Mouse (Mus musculus) cerebellum, adult 2 months (tissue): ENCODE measurements around the gene Copb1. TPM values are rescaled to one million over a fixed set of nuclear protein-coding genes. Genes with fewer than 3 reads are reported as not detected.

Source experiments
- DNase-seq, 2 experiments: peaks; one replicate each; pipeline ENCODE4 v3.0.0; 2021
- H3K27ac ChIP-seq: fragments of 200-500 bp; 2 replicates; pipeline ENCODE4 v1.5.1; 2012; ENCODE audit warnings: low read length, control low read depth, inconsistent platforms; ENCODE audit not compliant: insufficient read depth
- H3K27me3 ChIP-seq: fragments of 200-500 bp; 2 replicates; pipeline ENCODE4 v1.6.1; 2012; ENCODE audit warnings: inconsistent platforms, mild to moderate bottlenecking, low read length, moderate library complexity; ENCODE audit not compliant: control insufficient read depth, insufficient read depth
- H3K4me1 ChIP-seq: fragments of 200-500 bp; 2 replicates; pipeline ENCODE4 v1.6.1; 2011; ENCODE audit warnings: low read length; ENCODE audit not compliant: control insufficient read depth, insufficient read depth
- H3K4me3 ChIP-seq: fragments of 200-500 bp; replicated peaks from 2 replicates; pipeline ENCODE3; 2011; ENCODE audit warnings: mild to moderate bottlenecking, low read depth, low read length, control low read depth; ENCODE audit not compliant: insufficient read depth
- CTCF ChIP-seq: fragments of 200-500 bp; IDR thresholded peaks from 2 replicates; pipeline ENCODE4 v1.5.1; 2011; ENCODE audit warnings: low read depth, mild to moderate bottlenecking, control low read depth, low read length, moderate library complexity, borderline replicate concordance; ENCODE audit not compliant: insufficient read depth
- POLR2A ChIP-seq: fragments of 200-500 bp; IDR thresholded peaks from 2 replicates; pipeline ENCODE4 v1.6.1; 2011; ENCODE audit warnings: low read length, control low read depth, borderline replicate concordance; ENCODE audit not compliant: insufficient read depth
- WGBS: fragments of 180-500 bp; shearing (Covaris S2); methylation state at CpG from one replicate; pipeline ENCODE4 v1.1.7; 2018; 5-methylcytosine and 5-hydroxymethylcytosine counted together
- polyA plus RNA-seq: library from polyadenylated mRNA; depleted of rRNA; stranded (reverse); fragments of >200 nt; gene quantifications from 2 replicates; pipeline ENCODE4 v1.2.3, GENCODE M21; 2012

Gene Copb1
- polyA plus RNA-seq, 1 experiment: 44.9 TPM

GRCm38 (mm10) chr7:114291461-114292335 lies 37.2 kb upstream of the Copb1 start:
- Histone ChIP-seq H3K4me1 (peaks cover 16% of the 10 kb centered on the region), H3K27ac (peak overlapping the region; percentile 90), H3K4me3 (no peak overlapping the region), H3K27me3 (no peaks in the 10 kb centered on the region)
- peak; percentile 52 to 58 for DNase-seq
- 33% methylated on average over 15 of the region's 15 CpGs for WGBS
- TF ChIP-seq CTCF (no peak), POLR2A (no peak)

- WGBS: 8% methylated on average over 5 of the region's 5 CpGs
- TF ChIP-seq POLR2A: peak; percentile 20; the same call in 1 of the 2 replicates
- TF ChIP-seq CTCF: no peak
- Histone ChIP-seq H3K27ac (peak overlapping the region; percentile 92), H3K4me1 (peaks cover 16% of the 10 kb centered on the region), H3K27me3 (no peaks in the 10 kb centered on the region), H3K4me3 (no peak overlapping the region)
- DNase-seq: peak; percentile 82 to 93
Observed at GRCm38 (mm10) chr7:114290078-114290506, 35.6 kb upstream of the Copb1 start.

DNA sequence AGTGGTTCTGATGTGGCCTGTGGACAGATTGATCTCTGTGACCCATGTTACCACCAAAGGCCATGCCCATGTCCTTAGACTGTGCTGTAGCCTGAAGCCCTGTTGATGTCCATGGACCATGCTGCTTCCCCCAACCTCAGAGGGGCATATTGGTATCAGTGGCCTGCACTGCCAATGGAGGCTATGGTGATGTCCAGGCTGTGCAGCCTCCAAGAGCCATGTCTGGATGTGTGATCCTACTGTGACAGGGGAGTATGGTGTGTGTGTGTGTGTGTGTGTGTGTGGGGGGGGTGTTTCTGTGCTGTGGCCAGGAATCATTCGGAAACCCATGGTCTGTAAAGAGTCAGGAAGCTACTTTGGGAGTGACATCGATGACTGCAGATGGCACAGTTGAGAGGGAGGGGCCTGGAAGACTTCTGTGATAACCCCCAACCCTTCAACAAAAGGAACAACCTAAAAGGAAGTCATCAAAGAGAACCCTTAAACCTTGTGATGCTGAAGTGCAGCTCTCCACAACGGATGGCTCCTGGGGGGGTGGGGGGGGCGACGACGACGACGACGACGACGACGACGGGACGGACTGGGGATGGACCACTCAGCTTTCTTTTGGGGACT lies 29.9 kb upstream of the Copb1 start:
- WGBS: 89% methylated on average over 14 of the region's 14 CpGs

DNA sequence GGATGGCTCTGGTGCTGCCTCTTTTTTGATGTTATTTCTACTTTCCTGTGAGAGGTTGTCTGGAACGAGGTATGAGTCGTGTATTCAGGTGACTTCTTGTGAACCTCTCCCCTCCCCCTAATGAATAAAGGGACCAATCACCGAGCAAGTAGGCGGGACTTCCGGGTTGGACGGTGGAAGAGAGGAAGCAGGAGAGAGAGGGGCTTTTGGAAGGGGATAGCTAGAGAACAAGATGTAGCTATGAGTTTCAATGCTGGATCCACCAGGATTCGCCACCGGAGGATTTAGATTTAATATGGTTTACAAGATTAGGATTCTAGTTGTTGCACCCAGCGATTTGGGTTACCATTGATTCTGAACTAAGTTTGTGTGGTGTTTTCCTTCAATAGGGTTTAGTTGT lies 28.5 kb upstream of the Copb1 start:
- TF ChIP-seq CTCF (no peak), POLR2A (no peak)
- Histone ChIP-seq H3K27ac (no peak overlapping the region), H3K27me3 (no peaks in the 10 kb centered on the region), H3K4me3 (no peak overlapping the region), H3K4me1 (no peaks in the 10 kb centered on the region)
- DNase-seq: no peak
- WGBS: 85% methylated on average over 9 of the region's 9 CpGs

More for the DNA sequence above, 29.9 kb upstream of the Copb1 start:
- Histone ChIP-seq H3K4me1 (no peaks in the 10 kb centered on the region), H3K4me3 (no peak overlapping the region), H3K27ac (no peak overlapping the region), H3K27me3 (no peaks in the 10 kb centered on the region)
- DNase-seq: no peak
- TF ChIP-seq POLR2A (no peak), CTCF (no peak)

- peak in 1 of 2 experiments; percentile 28 for DNase-seq
Observed at GRCm38 (mm10) chr7:114281671-114282070, 27.2 kb upstream of the Copb1 start.

DNA sequence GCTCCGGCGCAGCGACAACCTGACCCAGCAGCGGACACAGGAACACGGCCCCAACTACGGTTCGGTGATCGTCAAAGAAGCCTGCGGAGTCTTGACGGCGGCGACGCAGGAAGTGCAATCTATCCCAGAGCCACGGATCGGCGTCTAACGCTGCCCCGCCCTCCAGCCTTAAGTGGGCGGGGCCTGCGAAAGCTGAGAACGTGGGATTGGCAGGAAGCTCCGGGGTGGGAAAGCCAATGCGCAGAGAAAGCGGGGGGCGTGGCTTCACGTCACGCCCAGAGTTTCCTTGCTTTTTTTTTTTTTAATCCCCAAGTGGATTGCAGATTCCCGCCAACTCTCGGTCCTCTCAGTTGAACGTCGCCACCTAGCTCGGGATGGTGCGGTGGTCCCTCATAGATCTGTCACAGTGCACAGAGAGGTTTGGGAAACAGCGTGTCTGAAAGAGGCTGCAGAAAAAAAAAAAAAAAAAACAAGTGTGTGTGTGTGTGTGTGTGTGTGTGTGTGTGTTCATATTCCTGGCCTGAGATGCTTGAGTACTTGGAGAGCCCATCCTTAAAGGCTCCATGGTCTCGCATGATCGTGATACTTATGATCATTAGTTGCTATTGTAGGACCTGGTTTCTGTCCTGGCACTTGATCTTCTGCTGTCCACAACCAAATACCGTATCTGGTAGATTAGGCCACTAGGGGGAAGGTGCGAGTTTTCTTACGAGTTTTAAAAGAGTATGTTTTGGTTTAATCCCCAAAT lies 21.7 kb upstream of the Copb1 start, which contains the start of gene Psma1:
Psma1 (minus strand) TSS at position 114 of the 748 bp plus-strand sequence.
- under 1% methylated on average over 39 of the region's 39 CpGs for WGBS
- Histone ChIP-seq H3K4me3 (peak within 1 kb of the TSS; percentile 82), H3K4me1 (no peaks in the 10 kb centered on the region), H3K27me3 (no peaks in the 10 kb centered on the region), H3K27ac (peak within 1 kb of the TSS; percentile 71)
- TF ChIP-seq POLR2A (peak; percentile 93), CTCF (peak; percentile 19; the same call in 1 of the 2 replicates)
- peak; percentile 97 to 98 for DNase-seq

More at GRCm38 (mm10) chr7:114281671-114282070, 27.2 kb upstream of the Copb1 start:
- TF ChIP-seq POLR2A: no peak
- peak; percentile 35; the same call in 1 of the 2 replicates for TF ChIP-seq CTCF
- H3K27me3 ChIP-seq: no peaks in the 10 kb centered on the region
- 58% methylated on average over 3 of the region's 3 CpGs for WGBS
- H3K4me1 ChIP-seq: no peaks in the 10 kb centered on the region
- no peak overlapping the region for H3K4me3 ChIP-seq
- H3K27ac ChIP-seq: no peak overlapping the region

- no peak for DNase-seq
- no peaks in the 10 kb centered on the region for H3K27me3 ChIP-seq
- H3K27ac ChIP-seq: peak overlapping the region; percentile 71
- H3K4me3 ChIP-seq: peak overlapping the region; percentile 82
- H3K4me1 ChIP-seq: no peaks in the 10 kb centered on the region
- TF ChIP-seq CTCF (no peak), POLR2A (no peak)
- WGBS: under 1% methylated on average over 24 of the region's 24 CpGs
Observed at GRCm38 (mm10) chr7:114275372-114276004, 21.0 kb upstream of the Copb1 start.
